Mouse (Mus musculus): ENCODE results near the gene 4933414I15Rik.

GRCm38 (mm10) chr11:50931021-50931420 lies 12.5 kb downstream of the 4933414I15Rik start:
- TF ChIP-seq CTCF (IDR thresholded peaks at IDR 0.05; ENCODE audit: low read depth, low read length) (no peak), EP300 (IDR thresholded peaks at IDR 0.05; ENCODE audit: insufficient read depth, low read depth, low read length) (no peak)
